Comparison of ENCODE assay signal across 18 mouse cellular contexts in genomic region chr9:7990897-7991296, GRCm38 (mm10). TPM values are rescaled to one million over a fixed set of nuclear protein-coding genes. Genes with fewer than 3 reads are reported as not detected.
DNase-seq lines count a peak whose midpoint lies in the region; ATAC-seq and TF ChIP-seq lines count a peak whose summit lies in the region.
"Had no signal": no experiment of that assay in that cellular context is flagged by ENCODE, and none has a peak within 500 bp of the region (broad histone marks: within the 10 kb centered on the region; RNA-seq: fewer than 3 reads in every experiment).

No protein-coding gene starts in this region.

- TF ChIP-seq CTCF in liver, postnatal 0 days (IDR thresholded peaks at IDR 0.05; ENCODE audit: low read depth) = no peak

- no peaks in the 10 kb centered on the region for H3K4me1 ChIP-seq in embryonic facial prominence, embryonic 14.5 days (ENCODE audit: control insufficient read depth, insufficient read depth, low read length)
- H3K4me1 ChIP-seq in embryonic facial prominence, embryonic 10.5 days = no peaks in the 10 kb centered on the region
- H3K4me1 ChIP-seq in liver, postnatal 0 days (ENCODE audit: insufficient read depth) = peaks cover 6% of the 10 kb centered on the region; the same call in 1 of the 2 replicates
- peaks cover 11% of the 10 kb centered on the region for H3K4me1 ChIP-seq in embryonic facial prominence, embryonic 15.5 days
- H3K4me1 ChIP-seq: forebrain, embryonic 12.5 days; hindbrain, embryonic 13.5 days; stomach, embryonic 15.5 days had no signal

- WGBS in embryonic facial prominence, embryonic 14.5 days = 72% methylated on average over 4 of the region's 4 CpGs
- WGBS in embryonic facial prominence, embryonic 10.5 days = 88% methylated on average over 4 of the region's 4 CpGs
- WGBS in liver, postnatal 0 days (ENCODE audit: insufficient replicate concordance) = 75% methylated on average over 4 of the region's 4 CpGs
- 51% methylated on average over 4 of the region's 4 CpGs for WGBS in embryonic facial prominence, embryonic 15.5 days

- peaks cover 54% of the 10 kb centered on the region for H3K36me3 ChIP-seq in embryonic facial prominence, embryonic 14.5 days (ENCODE audit: control insufficient read depth, insufficient read depth, low read length)
- H3K36me3 ChIP-seq in embryonic facial prominence, embryonic 10.5 days (replicated peaks) = peaks cover 91% of the 10 kb centered on the region
- H3K36me3 ChIP-seq in liver, postnatal 0 days (replicated peaks; ENCODE audit: insufficient read depth, low read length) = no peaks in the 10 kb centered on the region
- H3K36me3 ChIP-seq in embryonic facial prominence, embryonic 15.5 days = peaks cover 42% of the 10 kb centered on the region
- H3K36me3 ChIP-seq: hindbrain, embryonic 13.5 days had no signal

- peak; percentile 58 for ATAC-seq in embryonic facial prominence, embryonic 14.5 days (ENCODE audit: low read depth)
- ATAC-seq in liver, postnatal 0 days = peak; percentile 86
- ATAC-seq in embryonic facial prominence, embryonic 15.5 days (ENCODE audit: insufficient number of reproducible peaks, low FRiP score, low TSS enrichment, low read depth) = no peak

- H3K27me3 ChIP-seq in embryonic facial prominence, embryonic 14.5 days (replicated peaks; ENCODE audit: control insufficient read depth, insufficient read depth, low read length) = no peaks in the 10 kb centered on the region
- no peaks in the 10 kb centered on the region for H3K27me3 ChIP-seq in embryonic facial prominence, embryonic 10.5 days (replicated peaks; ENCODE audit: low read depth, poor library complexity, severe bottlenecking)
- H3K27me3 ChIP-seq in liver, postnatal 0 days (ENCODE audit: insufficient read depth, low read length) = no peaks in the 10 kb centered on the region
- no peaks in the 10 kb centered on the region for H3K27me3 ChIP-seq in embryonic facial prominence, embryonic 15.5 days
- H3K27me3 ChIP-seq: forebrain, embryonic 12.5 days; hindbrain, embryonic 13.5 days; kidney, embryonic 15.5 days; stomach, embryonic 15.5 days had no signal

- no peak overlapping the region for H3K9ac ChIP-seq in embryonic facial prominence, embryonic 14.5 days (ENCODE audit: low read depth, low read length)
- H3K9ac ChIP-seq in liver, postnatal 0 days (replicated peaks) = no peak overlapping the region
- no peak overlapping the region for H3K9ac ChIP-seq in embryonic facial prominence, embryonic 15.5 days
- H3K9ac ChIP-seq: forebrain, embryonic 12.5 days; hindbrain, embryonic 13.5 days; kidney, embryonic 15.5 days; stomach, embryonic 15.5 days had no signal

- DNase-seq in embryonic facial prominence, embryonic 14.5 days (ENCODE audit: low spot score) = peak; percentile 45
- DNase-seq in embryonic facial prominence, embryonic 10.5 days (ENCODE audit: low spot score) = no peak
- DNase-seq in liver, postnatal 0 days = peak; percentile 61
- DNase-seq in liver (no peak), NIH3T3 (ENCODE audit: low read depth) (peak; percentile 49)
- DNase-seq in right cerebral cortex, postnatal 25 days = no peak
- DNase-seq: cerebellum, adult 11 months; cerebellum, adult 9-11 months; heart, postnatal 36 days; kidney, adult 11 months; kidney, postnatal 36 days; thymus, postnatal 25 days had no signal

- 0 out of 2 replicates have a peak overlapping the region, but pooled peaks have one; percentile 15 for H3K27ac ChIP-seq in embryonic facial prominence, embryonic 14.5 days (replicated peaks; ENCODE audit: low read depth, low read length)
- no peak overlapping the region for H3K27ac ChIP-seq in embryonic facial prominence, embryonic 10.5 days (replicated peaks)
- peak overlapping the region; percentile 72 for H3K27ac ChIP-seq in liver, postnatal 0 days (ENCODE audit: low read depth)
- H3K27ac ChIP-seq in embryonic facial prominence, embryonic 15.5 days (replicated peaks) = peak overlapping the region; percentile 45; the same call in 1 of the 2 replicates
- H3K27ac ChIP-seq: forebrain, embryonic 12.5 days; hindbrain, embryonic 13.5 days; kidney, embryonic 15.5 days; stomach, embryonic 15.5 days had no signal

- no peak for TF ChIP-seq EP300 in liver, postnatal 0 days (IDR thresholded peaks at IDR 0.05; ENCODE audit: low read depth)

- no peaks in the 10 kb centered on the region for H3K9me3 ChIP-seq in embryonic facial prominence, embryonic 14.5 days (ENCODE audit: control insufficient read depth, low read length)
- no peaks in the 10 kb centered on the region for H3K9me3 ChIP-seq in embryonic facial prominence, embryonic 10.5 days
- H3K9me3 ChIP-seq in liver, postnatal 0 days (ENCODE audit: low read length) = no peaks in the 10 kb centered on the region
- no peaks in the 10 kb centered on the region for H3K9me3 ChIP-seq in embryonic facial prominence, embryonic 15.5 days (replicated peaks)
- H3K9me3 ChIP-seq: forebrain, embryonic 12.5 days; hindbrain, embryonic 13.5 days; kidney, embryonic 15.5 days; stomach, embryonic 15.5 days had no signal

- no peak overlapping the region for H3K4me3 ChIP-seq in embryonic facial prominence, embryonic 14.5 days (ENCODE audit: low read depth, low read length)
- no peak overlapping the region for H3K4me3 ChIP-seq in embryonic facial prominence, embryonic 10.5 days
- no peak overlapping the region for H3K4me3 ChIP-seq in liver, postnatal 0 days (ENCODE audit: low read depth, low read length)
- no peak overlapping the region for H3K4me3 ChIP-seq in embryonic facial prominence, embryonic 15.5 days (replicated peaks)
- H3K4me3 ChIP-seq: forebrain, embryonic 12.5 days; hindbrain, embryonic 13.5 days; kidney, embryonic 15.5 days; stomach, embryonic 15.5 days had no signal

- no peak overlapping the region for H3K4me2 ChIP-seq in embryonic facial prominence, embryonic 14.5 days (ENCODE audit: low read depth, low read length)
- no peak overlapping the region for H3K4me2 ChIP-seq in liver, postnatal 0 days (ENCODE audit: low read depth, low read length)
- H3K4me2 ChIP-seq in embryonic facial prominence, embryonic 15.5 days (replicated peaks) = no peak overlapping the region
- H3K4me2 ChIP-seq: forebrain, embryonic 12.5 days; hindbrain, embryonic 13.5 days; kidney, embryonic 15.5 days; midbrain, embryonic 11.5 days; stomach, embryonic 15.5 days had no signal

RNA-seq across cellular contexts. Expression of gene Yap1, which starts 13.5 kb away (rescaled TPM):
- polyA plus RNA-seq in embryonic facial prominence, embryonic 14.5 days (2014; fragmentation: Nextera tagmentation; extraction: Ambion mirVana) = 32.2 and 37.7 TPM in 2 replicates
- 40.6 and 42.9 TPM in 2 replicates for polyA plus RNA-seq in embryonic facial prominence, embryonic 10.5 days (2016; fragmentation: Nextera tagmentation; extraction: Ambion mirVana)
- 4.3 and 4.8 TPM in 2 replicates for polyA plus RNA-seq in liver, postnatal 0 days (2015; fragmentation: Nextera tagmentation; extraction: Ambion mirVana)
- polyA plus RNA-seq in embryonic facial prominence, embryonic 15.5 days (2015; fragmentation: Nextera tagmentation; extraction: Ambion mirVana) = 49.0 and 49.2 TPM in 2 replicates

RNA-seq across cellular contexts. Expression of gene Cfap300, which starts 51.7 kb away (rescaled TPM):
- polyA plus RNA-seq in embryonic facial prominence, embryonic 14.5 days (2014; fragmentation: Nextera tagmentation; extraction: Ambion mirVana) = 13.9 and 14.5 TPM in 2 replicates
- polyA plus RNA-seq in embryonic facial prominence, embryonic 10.5 days (2016; fragmentation: Nextera tagmentation; extraction: Ambion mirVana) = 18.2 and 19.9 TPM in 2 replicates
- 0.58 and 0.90 TPM in 2 replicates for polyA plus RNA-seq in liver, postnatal 0 days (2015; fragmentation: Nextera tagmentation; extraction: Ambion mirVana)
- 17.2 and 19.3 TPM in 2 replicates for polyA plus RNA-seq in embryonic facial prominence, embryonic 15.5 days (2015; fragmentation: Nextera tagmentation; extraction: Ambion mirVana)

Comparison
In these comparisons a context has a peak if more than half of its experiments do, and no peak if none do; other contexts are left out.
1. DNase-seq: peak in embryonic facial prominence, embryonic 14.5 days (single experiment), liver, postnatal 0 days (single experiment) and NIH3T3 (single experiment); none in embryonic facial prominence, embryonic 10.5 days (single experiment), liver (single experiment) and right cerebral cortex, postnatal 25 days (single experiment).